Mouse (Mus musculus) natural killer cell, adult 2 months (primary cell): ENCODE results near the gene Amy2a1.
"Not testable (repeated sequence)": the region's sequence is repeated elsewhere in the genome, so short reads cannot be mapped to it uniquely, and the experiment has no call there.

Source experiments
- DNase-seq, 2 experiments: peaks; one replicate each; pipeline ENCODE4 v3.0.0; 2022; ENCODE audit warnings: low spot score in 2 of 2

Amy2a1 gene

GRCm38 (mm10) chr3:113532328-113532727 lies at the start of gene Amy2a1:
Gene Amy2a1 (minus strand): TSS chr3:113532428.
- not testable (repeated sequence) for DNase-seq

- DNase-seq: no peak
Observed at GRCm38 (mm10) chr3:113574578-113574977, 42.4 kb upstream of the Amy2a1 start.

GRCm38 (mm10) chr3:113574138-113574537 lies 41.9 kb upstream of the Amy2a1 start:
- DNase-seq: no peak

GRCm38 (mm10) chr3:113572158-113572557 lies 39.9 kb upstream of the Amy2a1 start:
- no peak for DNase-seq

GRCm38 (mm10) chr3:113539692-113540091 lies 7.5 kb upstream of the Amy2a1 start:
- DNase-seq: no peak
